Mouse (Mus musculus) midbrain, embryonic 15.5 days (tissue): ENCODE results near the gene Evi5l. TPM values are rescaled to one million over a fixed set of nuclear protein-coding genes. Genes with fewer than 3 reads are reported as not detected.
"Not testable (repeated sequence)": the region's sequence is repeated elsewhere in the genome, so short reads cannot be mapped to it uniquely, and the experiment has no call there.

ENCODE experiments used
- ATAC-seq: fragments of 200-750 bp; cut with Nextera tagmentation; replicated peaks from 2 replicates; pipeline ENCODE4 v1.8.0; 2017; ENCODE audit warnings: moderate TSS enrichment
- H3K27ac ChIP-seq: fragments of 300-500 bp; sonication (generic); 2 replicates; pipeline ENCODE4 v1.5.1; 2015; ENCODE audit warnings: mild to moderate bottlenecking, inconsistent platforms
- H3K27me3 ChIP-seq: fragments of 300-500 bp; sonication (generic); replicated peaks from 2 replicates; pipeline ENCODE4 v1.6.1; 2015; ENCODE audit warnings: inconsistent platforms
- H3K36me3 ChIP-seq: fragments of 300-500 bp; sonication (generic); replicated peaks from 2 replicates; pipeline ENCODE4 v1.6.1; 2015; ENCODE audit warnings: inconsistent platforms
- H3K4me1 ChIP-seq: fragments of 300-500 bp; sonication (generic); 2 replicates; pipeline ENCODE4 v1.6.1; 2015; ENCODE audit warnings: inconsistent platforms
- H3K4me2 ChIP-seq: fragments of 300-500 bp; sonication (generic); 2 replicates; pipeline ENCODE4 v1.6.1; 2015; ENCODE audit warnings: inconsistent platforms, mild to moderate bottlenecking, moderate library complexity
- H3K4me3 ChIP-seq: fragments of 300-500 bp; sonication (generic); 2 replicates; pipeline ENCODE4 v1.5.1; 2015; ENCODE audit warnings: mild to moderate bottlenecking, inconsistent platforms
- H3K9ac ChIP-seq: fragments of 300-500 bp; sonication (generic); 2 replicates; pipeline ENCODE4 v1.6.1; 2015; ENCODE audit warnings: mild to moderate bottlenecking, inconsistent platforms
- H3K9me3 ChIP-seq: fragments of 300-500 bp; sonication (generic); 2 replicates; pipeline ENCODE4 v1.6.1; 2016; ENCODE audit warnings: inconsistent platforms
- WGBS: fragments of 180-500 bp; shearing (Covaris S2); methylation state at CpG from one replicate; pipeline ENCODE4 v1.1.7; 2015; ENCODE audit warnings: mixed read lengths; 5-methylcytosine and 5-hydroxymethylcytosine counted together
- polyA plus RNA-seq: library from polyadenylated mRNA; unstranded; fragments of >200 nt; fragmentation: Nextera tagmentation; extraction: Ambion mirVana; gene quantifications from 2 replicates; pipeline ENCODE4 v1.2.1, GENCODE M21; 2015

The Evi5l gene
- polyA plus RNA-seq, 1 experiment from 2014 or later = 136 TPM

- Histone ChIP-seq H3K4me2 (no peak overlapping the region), H3K4me3 (no peak overlapping the region), H3K27ac (no peak overlapping the region), H3K27me3 (no peaks in the 10 kb centered on the region; the same call in 1 of the 2 replicates), H3K9ac (no peak overlapping the region), H3K36me3 (peaks cover 26% of the 10 kb centered on the region; the same call in 1 of the 2 replicates), H3K9me3 (no peaks in the 10 kb centered on the region), H3K4me1 (peaks cover 27% of the 10 kb centered on the region)
- 30% methylated on average over 26 of the region's 26 CpGs for WGBS
- no peak for ATAC-seq
Observed at GRCm38 (mm10) chr8:4250306-4250970, 84.1 kb downstream of the Evi5l start.

- Histone ChIP-seq H3K4me3 (peak overlapping the region; percentile 71), H3K4me2 (peak overlapping the region; percentile 86), H3K27ac (peak overlapping the region; percentile 91), H3K9me3 (no peaks in the 10 kb centered on the region), H3K4me1 (peaks cover 40% of the 10 kb centered on the region), H3K9ac (peak overlapping the region; percentile 88), H3K36me3 (peaks cover 28% of the 10 kb centered on the region), H3K27me3 (no peaks in the 10 kb centered on the region; the same call in 1 of the 2 replicates)
- ATAC-seq = no peak; the same call in 1 of the 2 replicates
- WGBS = 45% methylated on average over 8 of the region's 8 CpGs
Observed at GRCm38 (mm10) chr8:4252116-4252760, 85.9 kb downstream of the Evi5l start.

GRCm38 (mm10) chr8:4252934-4253841 lies 86.8 kb downstream of the Evi5l start, which contains the start of gene Snapc2:
Gene Snapc2 (plus strand): TSS chr8:4253080.
- Histone ChIP-seq H3K27me3 (no peaks in the 10 kb centered on the region; the same call in 1 of the 2 replicates), H3K27ac (peak within 1 kb of the TSS; percentile 91), H3K4me2 (peak within 1 kb of the TSS; percentile 86), H3K9me3 (no peaks in the 10 kb centered on the region), H3K4me1 (peaks cover 49% of the 10 kb centered on the region), H3K4me3 (peak within 1 kb of the TSS; percentile 71), H3K36me3 (peaks cover 24% of the 10 kb centered on the region), H3K9ac (peak within 1 kb of the TSS; percentile 88)
- 0% methylated on average over 66 of the region's 69 CpGs for WGBS
- ATAC-seq = peak; percentile 92

- peaks cover 23% of the 10 kb centered on the region for H3K36me3 ChIP-seq
- no peaks in the 10 kb centered on the region for H3K27me3 ChIP-seq
- peak overlapping the region; percentile 71 for H3K4me3 ChIP-seq
- H3K4me1 ChIP-seq = peaks cover 48% of the 10 kb centered on the region
- H3K9me3 ChIP-seq = no peaks in the 10 kb centered on the region
- H3K9ac ChIP-seq = peak overlapping the region; percentile 88; the same call in 1 of the 2 replicates
- H3K27ac ChIP-seq = peak overlapping the region; percentile 91
- ATAC-seq = no peak
- 56% methylated on average over 6 of the region's 6 CpGs for WGBS
- peak overlapping the region; percentile 86 for H3K4me2 ChIP-seq
Observed at GRCm38 (mm10) chr8:4254001-4254400, 87.6 kb downstream of the Evi5l start.

- not testable (repeated sequence) for H3K27me3 ChIP-seq, H3K27ac ChIP-seq, H3K4me2 ChIP-seq, H3K9me3 ChIP-seq, ATAC-seq, H3K4me3 ChIP-seq, H3K9ac ChIP-seq
- H3K36me3 ChIP-seq = peaks cover 23% of the 10 kb centered on the region
- H3K4me1 ChIP-seq = peaks cover 55% of the 10 kb centered on the region
- WGBS = 93% methylated on average over 7 of the region's 7 CpGs
Observed at GRCm38 (mm10) chr8:4255471-4255870, 89.1 kb downstream of the Evi5l start.

- ATAC-seq = no peak
- peak overlapping the region; percentile 72 for H3K4me3 ChIP-seq
Observed at GRCm38 (mm10) chr8:4256911-4257310, 90.5 kb downstream of the Evi5l start.

GRCm38 (mm10) chr8:4257350-4257749 lies 91.0 kb downstream of the Evi5l start:
- 47% methylated on average over 4 of the region's 4 CpGs for WGBS
- Histone ChIP-seq H3K4me1 (peaks cover 51% of the 10 kb centered on the region), H3K36me3 (peaks cover 27% of the 10 kb centered on the region), H3K4me3 (peak overlapping the region; percentile 72), H3K4me2 (peak overlapping the region; percentile 58), H3K9me3 (no peaks in the 10 kb centered on the region), H3K9ac (peak overlapping the region; percentile 83), H3K27me3 (no peaks in the 10 kb centered on the region), H3K27ac (peak overlapping the region; percentile 94)
- ATAC-seq = no peak

More at GRCm38 (mm10) chr8:4256911-4257310, 90.5 kb downstream of the Evi5l start:
- WGBS = 56% methylated on average over 4 of the region's 4 CpGs
- Histone ChIP-seq H3K27me3 (no peaks in the 10 kb centered on the region), H3K9me3 (no peaks in the 10 kb centered on the region), H3K27ac (peak overlapping the region; percentile 94), H3K4me1 (peaks cover 55% of the 10 kb centered on the region), H3K4me2 (peak overlapping the region; percentile 58), H3K9ac (peak overlapping the region; percentile 83; the same call in 1 of the 2 replicates), H3K36me3 (peaks cover 27% of the 10 kb centered on the region)

GRCm38 (mm10) chr8:4258233-4258632 lies 91.9 kb downstream of the Evi5l start:
- ATAC-seq = peak; percentile 69
- Histone ChIP-seq H3K36me3 (peaks cover 29% of the 10 kb centered on the region), H3K27ac (peak overlapping the region; percentile 94), H3K4me3 (peak overlapping the region; percentile 72), H3K4me1 (peaks cover 48% of the 10 kb centered on the region), H3K9me3 (no peaks in the 10 kb centered on the region), H3K9ac (peak overlapping the region; percentile 83), H3K4me2 (peak overlapping the region; percentile 58), H3K27me3 (no peaks in the 10 kb centered on the region)
- 2% methylated on average over 35 of the region's 35 CpGs for WGBS

- peak; percentile 75 for ATAC-seq
- peak overlapping the region; percentile 83 for H3K9ac ChIP-seq
- peak overlapping the region; percentile 94 for H3K27ac ChIP-seq
- no peaks in the 10 kb centered on the region for H3K9me3 ChIP-seq
- no peaks in the 10 kb centered on the region for H3K27me3 ChIP-seq
- peaks cover 31% of the 10 kb centered on the region for H3K36me3 ChIP-seq
- under 1% methylated on average over 32 of the region's 32 CpGs for WGBS
- H3K4me3 ChIP-seq = peak overlapping the region; percentile 72
- peak overlapping the region; percentile 58 for H3K4me2 ChIP-seq
- peaks cover 45% of the 10 kb centered on the region for H3K4me1 ChIP-seq
Observed at GRCm38 (mm10) chr8:4258678-4259077, 92.3 kb downstream of the Evi5l start.

GRCm38 (mm10) chr8:4259125-4259804 lies 92.9 kb downstream of the Evi5l start, which contains the start of gene Ctxn1:
Gene Ctxn1 (minus strand): TSS chr8:4259274.
- Histone ChIP-seq H3K4me1 (peaks cover 39% of the 10 kb centered on the region), H3K36me3 (peaks cover 31% of the 10 kb centered on the region), H3K27me3 (no peaks in the 10 kb centered on the region), H3K4me2 (peak within 1 kb of the TSS; percentile 58), H3K9me3 (no peaks in the 10 kb centered on the region), H3K9ac (peak within 1 kb of the TSS; percentile 83), H3K4me3 (peak within 1 kb of the TSS; percentile 72), H3K27ac (peak within 1 kb of the TSS; percentile 94)
- peak; percentile 93 for ATAC-seq
- WGBS = 5% methylated on average over 31 of the region's 33 CpGs

GRCm38 (mm10) chr8:4259805-4260170 lies 93.4 kb downstream of the Evi5l start:
- Histone ChIP-seq H3K4me2 (0 out of 2 replicates have a peak overlapping the region, but pooled peaks have one; percentile 58), H3K4me3 (peak overlapping the region; percentile 72; the same call in 1 of the 2 replicates), H3K27ac (peak overlapping the region; percentile 94), H3K9me3 (no peaks in the 10 kb centered on the region), H3K27me3 (no peaks in the 10 kb centered on the region), H3K9ac (no peak overlapping the region), H3K4me1 (peaks cover 34% of the 10 kb centered on the region), H3K36me3 (peaks cover 27% of the 10 kb centered on the region)
- 79% methylated on average over 4 of the region's 4 CpGs for WGBS
- ATAC-seq = no peak
